Mouse (Mus musculus) forebrain, embryonic 10.5 days (tissue): ENCODE results near the gene Yipf3. TPM values are rescaled to one million over a fixed set of nuclear protein-coding genes. Genes with fewer than 3 reads are reported as not detected.

Experiments used
- DNase-seq: peaks from one replicate; pipeline ENCODE4 v3.0.0-alpha.2; 2017; ENCODE audit warnings: low spot score; ENCODE audit errors: extremely low spot score
- H3K27ac ChIP-seq: fragments of 300-500 bp; sonication (generic); 2 replicates; pipeline ENCODE4 v1.5.1; 2016; ENCODE audit warnings: mild to moderate bottlenecking
- H3K27me3 ChIP-seq: fragments of 300-500 bp; sonication (generic); 2 replicates; pipeline ENCODE4 v1.6.1; 2016; ENCODE audit warnings: mild to moderate bottlenecking; ENCODE audit not compliant: poor library complexity, severe bottlenecking
- H3K36me3 ChIP-seq: fragments of 300-500 bp; sonication (generic); replicated peaks from 2 replicates; pipeline ENCODE4 v1.6.1; 2016; ENCODE audit warnings: mild to moderate bottlenecking, moderate library complexity
- H3K4me1 ChIP-seq: fragments of 300-500 bp; sonication (generic); 2 replicates; pipeline ENCODE4 v1.6.1; 2016
- H3K4me3 ChIP-seq: fragments of 300-500 bp; sonication (generic); 2 replicates; pipeline ENCODE4 v1.5.1; 2016; ENCODE audit warnings: mild to moderate bottlenecking, moderate library complexity
- H3K9me3 ChIP-seq: fragments of 300-500 bp; sonication (generic); 2 replicates; pipeline ENCODE4 v1.6.1; 2016; ENCODE audit warnings: mild to moderate bottlenecking, moderate library complexity
- WGBS: fragments of 180-500 bp; shearing (Covaris S2); methylation state at CpG from one replicate; pipeline ENCODE4 v1.1.7; 2016; 5-methylcytosine and 5-hydroxymethylcytosine counted together
- polyA plus RNA-seq: library from polyadenylated mRNA; unstranded; fragments of >200 nt; fragmentation: Nextera tagmentation; extraction: Ambion mirVana; gene quantifications from 2 replicates; pipeline ENCODE4 v1.2.1, GENCODE M21; 2016

The Yipf3 gene
- 68.3 and 72.5 TPM in 2 replicates for polyA plus RNA-seq

DNA sequence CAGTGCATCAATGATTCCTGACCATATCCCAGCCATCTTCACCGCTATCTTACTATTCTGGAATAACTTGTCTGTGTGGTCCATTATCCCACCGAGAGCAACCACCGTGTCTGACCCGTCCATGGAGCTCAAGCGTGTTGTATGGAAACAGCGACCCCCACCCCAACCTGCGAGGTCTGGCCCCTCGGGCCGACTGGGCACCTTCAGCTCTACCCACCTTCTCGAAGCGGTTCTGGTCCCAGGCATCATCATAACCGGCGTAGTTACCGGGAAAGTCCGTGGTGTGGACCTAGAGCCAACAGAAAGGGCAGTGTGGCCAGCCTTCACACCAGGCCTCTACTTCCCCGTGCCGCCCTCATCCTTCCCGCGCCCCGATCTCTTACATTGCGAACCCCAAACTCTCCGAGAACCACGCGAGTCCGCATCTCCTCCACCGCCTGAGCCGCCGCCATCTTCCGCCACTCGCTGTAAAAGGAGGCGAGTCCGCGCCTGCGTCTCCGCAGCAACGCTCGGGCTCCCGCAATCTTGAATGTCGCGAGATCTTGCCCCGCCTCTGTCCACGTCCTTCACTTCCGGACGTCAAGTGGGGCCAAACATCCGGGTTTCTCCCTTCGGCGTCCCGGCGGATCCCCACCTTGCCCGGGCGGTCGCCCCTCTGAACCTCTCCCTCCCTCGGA lies at the start of gene Yipf3, which contains the start of gene Polr1c:
TSS of gene Yipf3 (plus strand) at position 569 of the 677 bp plus-strand sequence.
TSS of gene Polr1c (minus strand) at position 543 of the 677 bp plus-strand sequence.
- Histone ChIP-seq H3K36me3 (peaks cover 80% of the 10 kb centered on the region), H3K27ac (peak within 1 kb of the TSS; percentile 94), H3K4me1 (peaks cover 26% of the 10 kb centered on the region), H3K4me3 (peak within 1 kb of the TSS; percentile 86), H3K27me3 (no peaks in the 10 kb centered on the region), H3K9me3 (no peaks in the 10 kb centered on the region)
- DNase-seq, result peak; percentile 95
- WGBS, result under 1% methylated on average over 53 of the region's 53 CpGs

DNA sequence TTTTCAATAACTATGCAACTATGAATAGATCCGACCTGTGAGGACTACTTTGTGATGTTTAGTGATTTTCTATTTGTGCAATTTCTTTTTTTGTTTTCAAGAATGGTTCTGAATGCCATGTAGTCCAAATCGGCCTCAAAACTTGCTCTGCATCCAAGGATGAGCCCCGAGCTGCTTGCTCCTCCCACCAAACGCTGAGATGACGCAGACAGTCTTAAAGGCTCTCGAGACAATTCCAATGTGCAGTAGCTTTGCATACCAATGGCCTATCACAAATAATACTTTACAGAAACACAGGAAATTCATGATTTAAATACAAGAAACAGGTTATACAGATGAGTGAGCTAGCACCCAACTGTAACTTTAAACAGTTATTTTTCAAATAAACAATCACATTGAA lies 46.7 kb upstream of the Yipf3 start:
- peaks cover 64% of the 10 kb centered on the region for H3K36me3 ChIP-seq
- H3K9me3 ChIP-seq, result no peaks in the 10 kb centered on the region

DNA sequence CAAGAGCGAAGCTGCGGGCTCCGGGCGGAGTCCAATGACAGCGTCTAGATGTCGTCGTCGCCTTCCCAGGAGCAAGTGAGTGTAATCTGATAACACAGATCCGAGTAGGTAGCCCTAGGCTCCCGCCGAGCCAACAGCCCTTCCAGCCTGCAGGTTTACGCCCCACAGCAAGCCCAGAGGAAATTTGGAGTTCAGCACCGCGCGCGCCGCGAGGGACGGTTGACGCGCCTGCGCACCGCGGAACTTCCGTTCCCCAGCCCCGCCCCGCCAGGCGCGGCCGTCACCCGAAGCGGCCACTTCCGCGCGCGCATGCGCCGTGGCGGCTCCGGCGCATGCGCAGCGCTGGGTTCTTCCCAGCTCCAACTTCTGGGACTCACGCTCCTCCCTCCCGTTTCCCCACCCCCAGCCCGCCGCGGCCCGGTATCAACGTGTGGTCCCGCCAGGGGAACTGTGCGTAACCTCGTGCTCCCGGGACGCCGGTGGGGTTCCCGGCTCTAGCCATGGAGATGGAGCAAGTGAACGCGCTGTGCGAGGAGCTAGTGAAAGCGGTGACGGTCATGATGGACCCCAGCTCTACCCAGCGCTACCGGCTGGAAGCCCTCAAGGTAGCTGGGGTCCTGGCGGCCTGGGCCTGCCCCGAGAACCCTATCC lies 45.3 kb upstream of the Yipf3 start, which contains the start of the genes Polh and Xpo5:
TSS of gene Polh (minus strand) at position 225 of the 651 bp plus-strand sequence.
TSS of gene Xpo5 (plus strand) at position 362 of the 651 bp plus-strand sequence.
- Histone ChIP-seq H3K4me3 (peak within 1 kb of the TSS; percentile 78), H3K4me1 (peaks cover 31% of the 10 kb centered on the region), H3K27ac (peak within 1 kb of the TSS; percentile 95), H3K9me3 (no peaks in the 10 kb centered on the region), H3K27me3 (no peaks in the 10 kb centered on the region), H3K36me3 (peaks cover 64% of the 10 kb centered on the region)
- under 1% methylated on average over 66 of the region's 66 CpGs for WGBS
- DNase-seq, result peak; percentile 92

More for the DNA sequence above, 46.7 kb upstream of the Yipf3 start:
- Histone ChIP-seq H3K4me3 (peak overlapping the region; percentile 78), H3K27ac (no peak overlapping the region), H3K27me3 (no peaks in the 10 kb centered on the region), H3K4me1 (peaks cover 31% of the 10 kb centered on the region)
- 79% methylated on average over 6 of the region's 6 CpGs for WGBS
- DNase-seq, result no peak

DNA sequence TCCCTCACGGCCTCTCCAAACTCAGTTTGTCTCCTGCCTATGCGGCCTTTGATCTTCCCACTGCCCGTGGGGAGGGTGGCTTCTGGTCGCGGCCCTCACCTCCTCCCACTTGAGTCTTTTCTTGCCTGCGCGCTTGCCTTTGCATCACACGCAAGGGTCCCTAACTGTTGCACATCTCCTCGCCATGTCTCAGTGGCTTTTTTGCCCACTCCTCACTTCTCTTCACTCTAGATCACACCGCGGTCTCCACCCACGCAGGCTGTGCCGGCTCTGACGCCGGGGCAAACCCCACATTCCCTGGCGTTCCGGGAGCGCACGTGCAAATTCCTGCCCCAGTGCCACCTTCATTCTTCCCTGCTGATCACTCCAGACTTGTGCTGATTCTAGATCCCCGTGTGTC lies 44.8 kb upstream of the Yipf3 start:
- Histone ChIP-seq H3K27ac (peak overlapping the region; percentile 95), H3K4me3 (peak overlapping the region; percentile 78), H3K9me3 (no peaks in the 10 kb centered on the region), H3K4me1 (peaks cover 31% of the 10 kb centered on the region), H3K27me3 (no peaks in the 10 kb centered on the region), H3K36me3 (peaks cover 64% of the 10 kb centered on the region)
- WGBS, result under 1% methylated on average over 20 of the region's 20 CpGs
- no peak for DNase-seq

DNA sequence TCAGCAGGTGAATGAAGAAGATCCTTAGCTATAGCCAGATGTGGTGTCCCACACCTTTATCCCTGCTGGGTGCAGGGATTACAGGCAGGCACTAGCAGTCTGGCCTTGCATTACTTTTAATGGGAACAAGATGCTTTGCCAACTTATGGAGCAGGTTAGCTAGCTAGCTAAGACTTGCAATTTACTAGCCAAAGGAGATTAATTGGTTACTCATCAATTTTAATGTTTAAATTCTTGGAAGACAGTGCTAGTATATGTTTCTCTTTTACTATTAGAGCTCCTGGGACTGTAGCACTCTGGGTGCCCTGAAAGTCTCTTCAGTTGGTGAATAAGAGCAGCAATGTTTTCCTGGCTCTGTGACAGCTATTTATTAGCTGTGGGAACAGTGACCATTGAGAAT lies 41.2 kb upstream of the Yipf3 start:
- Histone ChIP-seq H3K27ac (no peak overlapping the region), H3K4me1 (peaks cover 18% of the 10 kb centered on the region), H3K9me3 (no peaks in the 10 kb centered on the region), H3K36me3 (peaks cover 75% of the 10 kb centered on the region), H3K27me3 (no peaks in the 10 kb centered on the region), H3K4me3 (no peak overlapping the region)
- no peak for DNase-seq

DNA sequence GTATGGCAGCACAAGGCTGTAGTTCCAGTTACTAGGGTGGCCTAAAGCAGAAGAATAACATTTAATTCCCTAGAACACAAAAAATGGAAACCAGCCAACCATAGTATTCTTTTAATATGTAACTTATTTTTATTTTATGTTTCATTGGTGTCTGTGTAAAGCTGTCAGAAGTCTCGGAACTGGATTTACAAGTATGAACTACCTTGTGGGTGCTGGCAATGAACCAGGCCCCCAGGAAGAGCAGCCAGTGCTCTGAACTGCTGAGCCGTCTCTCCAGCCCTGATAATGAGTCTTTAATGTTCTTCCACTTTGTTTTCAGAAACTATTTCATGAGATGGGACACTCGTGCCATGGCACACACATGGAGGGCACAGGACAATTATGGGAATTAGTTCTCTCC lies 37.3 kb upstream of the Yipf3 start:
- Histone ChIP-seq H3K27me3 (no peaks in the 10 kb centered on the region), H3K4me3 (no peak overlapping the region), H3K9me3 (no peaks in the 10 kb centered on the region), H3K4me1 (no peaks in the 10 kb centered on the region), H3K27ac (no peak overlapping the region), H3K36me3 (peaks cover 100% of the 10 kb centered on the region)
- WGBS, result 95% methylated on average over 3 of the region's 3 CpGs
- DNase-seq, result no peak

DNA sequence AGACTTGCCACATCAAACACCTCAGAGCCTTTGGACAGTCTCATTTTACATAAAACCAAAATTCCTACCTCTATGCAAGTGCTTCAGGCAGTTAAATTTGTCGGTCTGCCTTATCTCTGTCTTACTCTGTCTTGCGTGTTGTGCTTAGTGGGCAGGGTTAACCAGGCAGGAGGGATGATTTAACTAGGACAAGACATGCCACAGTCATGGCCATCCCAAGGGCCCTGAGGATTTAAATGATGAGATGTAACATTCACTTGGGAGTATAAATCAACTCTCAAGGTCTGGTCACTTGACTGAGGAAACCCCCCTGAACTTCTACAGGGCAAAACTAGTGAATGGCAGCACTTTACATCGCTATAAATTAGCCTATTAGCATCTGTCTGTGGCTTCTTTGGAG lies 26.3 kb upstream of the Yipf3 start:
- no peaks in the 10 kb centered on the region for H3K9me3 ChIP-seq
- DNase-seq, result no peak
- 93% methylated on average over 3 of the region's 3 CpGs for WGBS
- H3K4me3 ChIP-seq, result no peak overlapping the region
- H3K27ac ChIP-seq, result no peak overlapping the region
- H3K27me3 ChIP-seq, result no peaks in the 10 kb centered on the region
- H3K4me1 ChIP-seq, result no peaks in the 10 kb centered on the region
- H3K36me3 ChIP-seq, result peaks cover 100% of the 10 kb centered on the region

DNA sequence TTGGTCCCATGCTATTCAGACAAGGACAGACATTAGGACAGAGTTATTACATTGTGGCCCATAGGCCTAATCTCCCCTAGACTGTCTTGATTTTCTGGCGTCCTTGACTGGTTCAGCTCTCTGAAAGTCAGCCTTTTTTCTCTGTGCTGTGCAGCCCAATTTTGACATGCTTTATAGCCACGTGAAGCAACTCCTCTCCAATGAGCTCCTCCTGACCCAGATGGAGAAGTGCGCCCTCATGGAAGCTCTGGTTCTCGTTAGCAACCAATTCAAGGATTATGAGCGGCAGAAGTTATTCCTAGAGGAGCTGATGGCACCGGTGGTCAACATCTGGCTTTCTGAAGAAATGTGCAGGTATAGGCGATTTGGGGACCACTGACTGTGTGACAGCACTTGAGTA lies 20.3 kb upstream of the Yipf3 start:
- Histone ChIP-seq H3K9me3 (no peaks in the 10 kb centered on the region), H3K4me3 (no peak overlapping the region), H3K27ac (no peak overlapping the region), H3K36me3 (peaks cover 100% of the 10 kb centered on the region), H3K4me1 (no peaks in the 10 kb centered on the region), H3K27me3 (no peaks in the 10 kb centered on the region)
- DNase-seq, result no peak
- 83% methylated on average over 7 of the region's 7 CpGs for WGBS

DNA sequence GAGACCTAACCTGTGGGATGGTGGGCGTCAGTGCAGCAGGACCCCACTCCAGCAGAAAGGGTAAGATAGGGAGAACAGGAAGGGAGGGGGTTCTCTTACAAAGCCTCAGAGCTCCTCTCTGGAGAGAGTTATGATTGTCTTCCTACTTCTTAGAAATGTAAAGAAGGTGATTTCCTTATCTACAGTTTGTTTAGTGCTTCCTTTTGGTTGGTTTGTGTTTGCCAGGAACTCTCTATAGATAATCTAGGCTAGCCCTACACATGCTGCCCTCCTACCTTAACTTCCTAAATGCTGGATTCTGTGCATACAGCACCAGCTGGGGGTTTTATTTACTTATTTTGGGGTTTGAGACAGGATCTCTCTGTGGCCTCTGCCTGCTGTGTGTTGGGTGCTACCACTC lies 11.8 kb upstream of the Yipf3 start:
- WGBS, result 89% methylated on average over 1 of the region's 1 CpGs
- DNase-seq, result no peak
- Histone ChIP-seq H3K9me3 (no peaks in the 10 kb centered on the region), H3K27me3 (no peaks in the 10 kb centered on the region), H3K27ac (no peak overlapping the region), H3K4me1 (no peaks in the 10 kb centered on the region), H3K4me3 (no peak overlapping the region), H3K36me3 (peaks cover 100% of the 10 kb centered on the region)

DNA sequence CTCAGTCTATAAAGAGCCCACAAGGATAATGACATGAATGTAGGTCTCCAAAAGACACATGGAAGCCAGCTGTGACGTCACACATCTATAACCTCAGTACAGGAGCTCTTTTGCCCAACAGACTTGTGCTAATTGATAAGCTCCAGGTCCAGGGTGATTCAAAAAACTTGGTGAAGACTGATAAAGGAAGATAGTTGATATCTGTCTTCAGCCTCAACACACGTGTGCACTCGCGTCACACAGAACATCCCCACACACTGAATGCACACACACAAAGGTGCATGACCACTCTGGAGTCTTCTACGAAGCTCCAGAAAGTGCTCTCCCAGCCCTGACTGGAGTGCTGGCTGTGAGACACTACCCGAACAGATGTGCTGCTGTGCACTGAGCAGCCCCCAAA lies 10.8 kb upstream of the Yipf3 start:
- Histone ChIP-seq H3K27ac (no peak overlapping the region), H3K4me3 (no peak overlapping the region), H3K4me1 (no peaks in the 10 kb centered on the region), H3K36me3 (peaks cover 100% of the 10 kb centered on the region), H3K27me3 (no peaks in the 10 kb centered on the region), H3K9me3 (no peaks in the 10 kb centered on the region)
- no peak for DNase-seq
- WGBS, result 93% methylated on average over 6 of the region's 6 CpGs

DNA sequence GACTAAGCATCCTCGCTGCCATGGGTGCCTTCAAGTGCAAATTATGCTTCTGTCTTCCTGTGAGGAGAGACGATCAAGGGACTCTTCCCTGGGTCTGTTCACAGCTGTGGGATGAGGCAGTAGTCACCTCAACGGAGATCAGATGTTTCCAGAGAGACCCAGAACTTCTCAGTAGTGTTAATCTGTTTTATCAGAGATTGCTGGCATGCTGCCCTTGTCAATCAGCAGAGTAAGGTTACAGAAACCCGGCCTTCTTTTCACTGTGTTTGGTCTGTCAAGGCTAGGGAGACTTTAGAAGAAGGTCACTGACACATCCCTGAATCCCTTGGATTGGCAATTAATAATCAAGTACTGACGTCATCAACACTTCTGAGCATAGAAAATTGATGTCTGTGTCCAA lies 10.4 kb upstream of the Yipf3 start:
- H3K36me3 ChIP-seq, result peaks cover 100% of the 10 kb centered on the region
- no peaks in the 10 kb centered on the region for H3K4me1 ChIP-seq
- no peak overlapping the region for H3K27ac ChIP-seq
- DNase-seq, result no peak
- no peaks in the 10 kb centered on the region for H3K9me3 ChIP-seq
- H3K4me3 ChIP-seq, result no peak overlapping the region
- H3K27me3 ChIP-seq, result no peaks in the 10 kb centered on the region
- WGBS, result 86% methylated on average over 5 of the region's 5 CpGs

DNA sequence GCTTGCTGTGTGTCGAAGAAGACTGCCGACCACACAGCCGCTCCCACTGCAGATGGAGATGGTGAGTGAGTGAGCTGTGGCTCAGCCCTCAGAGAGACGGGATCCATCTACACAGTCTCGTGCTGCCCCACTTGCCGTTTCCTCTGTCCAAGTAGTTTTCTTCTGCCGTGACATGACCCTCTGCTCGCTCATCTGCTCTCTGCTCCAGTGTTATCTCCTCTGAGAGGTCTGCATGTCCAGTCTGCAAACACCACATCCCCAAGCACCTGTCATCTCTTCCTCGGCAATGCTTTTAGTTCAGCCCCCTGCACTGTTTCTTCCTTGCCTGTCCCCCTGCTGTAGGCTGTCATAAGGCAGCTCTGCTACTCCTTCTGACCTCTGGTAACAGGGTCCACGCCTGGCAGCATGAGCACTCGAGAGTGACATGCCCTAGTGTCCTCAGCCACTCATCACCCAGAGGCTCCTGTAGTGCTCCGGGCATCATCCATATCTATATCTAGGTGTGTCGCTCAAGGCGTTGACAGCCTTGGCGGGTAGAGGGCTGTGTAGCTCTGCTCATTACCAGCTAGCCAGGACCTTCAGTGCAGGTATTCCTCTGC lies 8.3 kb upstream of the Yipf3 start:
- no peaks in the 10 kb centered on the region for H3K27me3 ChIP-seq
- 93% methylated on average over 15 of the region's 15 CpGs for WGBS
- DNase-seq, result no peak
- peaks cover 100% of the 10 kb centered on the region for H3K36me3 ChIP-seq
- no peak overlapping the region for H3K4me3 ChIP-seq
- H3K9me3 ChIP-seq, result no peaks in the 10 kb centered on the region
- H3K27ac ChIP-seq, result no peak overlapping the region
- H3K4me1 ChIP-seq, result no peaks in the 10 kb centered on the region

DNA sequence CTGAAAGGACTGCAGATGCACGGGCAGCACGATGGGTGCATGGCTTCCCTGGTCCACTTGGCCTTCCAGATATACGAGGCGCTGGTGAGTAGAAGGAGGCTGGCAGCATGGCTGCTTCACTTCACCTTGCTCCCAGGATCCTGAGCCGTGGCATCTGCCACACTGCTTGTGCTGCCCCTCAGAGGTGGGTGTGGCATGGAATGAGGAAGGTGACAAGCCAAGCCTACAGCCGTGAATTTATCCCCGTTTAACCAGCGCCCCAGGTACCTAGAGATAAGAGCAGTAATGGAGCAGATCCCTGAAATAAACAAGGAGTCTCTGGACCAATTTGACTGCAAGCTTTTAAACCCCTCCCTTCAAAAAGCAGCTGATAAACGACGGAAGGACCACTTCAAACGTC lies 6.4 kb upstream of the Yipf3 start:
- peaks cover 4% of the 10 kb centered on the region for H3K4me1 ChIP-seq
- H3K27me3 ChIP-seq, result no peaks in the 10 kb centered on the region
- DNase-seq, result no peak
- H3K27ac ChIP-seq, result no peak overlapping the region
- H3K36me3 ChIP-seq, result peaks cover 100% of the 10 kb centered on the region
- no peak overlapping the region for H3K4me3 ChIP-seq
- no peaks in the 10 kb centered on the region for H3K9me3 ChIP-seq
- 90% methylated on average over 11 of the region's 11 CpGs for WGBS
